Comparison of ENCODE assay signal across 8 mouse cellular contexts in genomic region chr10:81433541-81434289, GRCm38 (mm10). TPM values are rescaled to one million over a fixed set of nuclear protein-coding genes. Genes with fewer than 3 reads are reported as not detected.
A peak's percentile ranks its signal among the peaks of the same experiment; 100 is the strongest.
DNase-seq lines count a peak whose midpoint lies in the region; ATAC-seq and TF ChIP-seq lines count a peak whose summit lies in the region.

No protein-coding gene starts in this region.

- WGBS in kidney, embryonic 16.5 days = 72% methylated on average over 26 of the region's 26 CpGs
- WGBS in kidney, adult 2 months = 64% methylated on average over 26 of the region's 26 CpGs
- WGBS in lung, embryonic 16.5 days = 69% methylated on average over 26 of the region's 26 CpGs

- TF ChIP-seq CTCF in kidney, adult 2 months (conservative IDR thresholded peaks at IDR 0.05; ENCODE audit: insufficient read depth, insufficient read length, low read depth, low read length) = peak; percentile 36; the same call in 1 of the 2 replicates

- no peak for ATAC-seq in kidney, embryonic 16.5 days (ENCODE audit: low FRiP score, low TSS enrichment)
- no peak for ATAC-seq in lung, embryonic 16.5 days (ENCODE audit: low read depth)

- H3K9ac ChIP-seq in kidney, embryonic 16.5 days (replicated peaks; ENCODE audit: low read length) = no peak overlapping the region
- H3K9ac ChIP-seq in lung, embryonic 16.5 days (ENCODE audit: low read length) = 0 out of 2 replicates have a peak overlapping the region, but pooled peaks have one; percentile 25

- H3K4me3 ChIP-seq in kidney, embryonic 16.5 days (ENCODE audit: low read length) = no peak overlapping the region
- H3K4me3 ChIP-seq in kidney, adult 2 months (ENCODE audit: insufficient read depth, low read depth, low read length) = no peak overlapping the region
- no peak overlapping the region for H3K4me3 ChIP-seq in lung, embryonic 16.5 days (ENCODE audit: low read length)

- no peaks in the 10 kb centered on the region for H3K36me3 ChIP-seq in kidney, embryonic 16.5 days (ENCODE audit: insufficient read depth, low read length)
- H3K36me3 ChIP-seq in kidney, adult 2 months (ENCODE audit: control insufficient read depth, insufficient read depth, low read length) = no peaks in the 10 kb centered on the region
- H3K36me3 ChIP-seq in lung, embryonic 16.5 days (ENCODE audit: control insufficient read depth, insufficient read depth, low read length) = no peaks in the 10 kb centered on the region

- DNase-seq in kidney, adult 11 months = peak; percentile 57
- peak; percentile 39 for DNase-seq in adrenal gland, postnatal 14 days
- peak; percentile 49 for DNase-seq in gastrocnemius, postnatal 10 days
- peak; percentile 44 for DNase-seq in kidney, adult 2 months
- peak; percentile 37 for DNase-seq in ovary, postnatal 36 days (ENCODE audit: low spot score)
- DNase-seq in c-Kit-positive CD71-positive TER-119-positive erythroid progenitor cells, embryonic 14.5 days (ENCODE audit: low spot score) = no peak

- no peak overlapping the region for H3K4me2 ChIP-seq in kidney, embryonic 16.5 days (replicated peaks; ENCODE audit: low read depth, low read length)
- no peak overlapping the region for H3K4me2 ChIP-seq in lung, embryonic 16.5 days (ENCODE audit: low read depth, low read length)

- H3K27me3 ChIP-seq in kidney, embryonic 16.5 days (ENCODE audit: insufficient read depth, low read length) = no peaks in the 10 kb centered on the region
- H3K27me3 ChIP-seq in kidney, adult 2 months (replicated peaks; ENCODE audit: control insufficient read depth, insufficient read depth, low read length) = no peaks in the 10 kb centered on the region
- H3K27me3 ChIP-seq in lung, embryonic 16.5 days (ENCODE audit: control insufficient read depth, insufficient read depth, low read depth, low read length) = no peaks in the 10 kb centered on the region

- H3K9me3 ChIP-seq in kidney, embryonic 16.5 days (ENCODE audit: low read length) = no peaks in the 10 kb centered on the region
- no peaks in the 10 kb centered on the region for H3K9me3 ChIP-seq in lung, embryonic 16.5 days (ENCODE audit: control insufficient read depth, low read length)

- peaks cover 32% of the 10 kb centered on the region for H3K4me1 ChIP-seq in kidney, embryonic 16.5 days (ENCODE audit: insufficient read depth, low read length)
- H3K4me1 ChIP-seq in kidney, adult 2 months (ENCODE audit: control insufficient read depth, insufficient read depth, low read length) = peaks cover 39% of the 10 kb centered on the region
- H3K4me1 ChIP-seq in lung, embryonic 16.5 days (replicated peaks; ENCODE audit: control insufficient read depth, insufficient read depth, low read length) = peaks cover 32% of the 10 kb centered on the region

- no peak overlapping the region for H3K27ac ChIP-seq in kidney, embryonic 16.5 days (ENCODE audit: low read length)
- H3K27ac ChIP-seq in kidney, adult 2 months (ENCODE audit: insufficient read depth, low read depth, low read length) = peak overlapping the region; percentile 66
- H3K27ac ChIP-seq in lung, embryonic 16.5 days (ENCODE audit: low read length) = peak overlapping the region; percentile 48

- TF ChIP-seq POLR2A in kidney, adult 2 months (IDR thresholded peaks at IDR 0.05; ENCODE audit: low read depth, low read length) = no peak

RNA-seq across cellular contexts. Expression of gene Nfic, which starts 21.7 kb away (rescaled TPM):
- polyA plus RNA-seq in kidney, embryonic 16.5 days (2015; fragmentation: Nextera tagmentation; extraction: Ambion mirVana) = 87.8 and 92.0 TPM in 2 replicates
- total RNA-seq in adrenal gland, postnatal 14 days (2021) = 90.1 and 104 TPM in 2 replicates
- 100 to 1,000 TPM; 329 to 332 TPM for total RNA-seq in gastrocnemius, postnatal 10 days (2021)
- 64.7 and 82.5 TPM in 2 replicates for polyA plus RNA-seq in kidney, adult 2 months (2012; rRNA removed)
- 92.5 and 106 TPM in 2 replicates for polyA plus RNA-seq in lung, embryonic 16.5 days (2015; fragmentation: Nextera tagmentation; extraction: Ambion mirVana)

RNA-seq across cellular contexts. Expression of gene Smim24, which starts 40.9 kb away (rescaled TPM):
- 42.7 and 44.1 TPM in 2 replicates for polyA plus RNA-seq in kidney, embryonic 16.5 days (2015; fragmentation: Nextera tagmentation; extraction: Ambion mirVana)
- total RNA-seq in adrenal gland, postnatal 14 days (2021) = 0.94 and 1.9 TPM in 2 replicates
- total RNA-seq in gastrocnemius, postnatal 10 days (2021) = under 1 TPM in 1 of 2 experiments, not detected in 1; 0.65 TPM
- 693 and 694 TPM in 2 replicates for polyA plus RNA-seq in kidney, adult 2 months (2012; rRNA removed)
- polyA plus RNA-seq in lung, embryonic 16.5 days (2015; fragmentation: Nextera tagmentation; extraction: Ambion mirVana) = 7.9 and 9.0 TPM in 2 replicates

RNA-seq across cellular contexts. Expression of gene Gm48552, which starts 44.9 kb away (rescaled TPM):
- polyA plus RNA-seq in kidney, embryonic 16.5 days (2015; fragmentation: Nextera tagmentation; extraction: Ambion mirVana) = 1.4 and 1.6 TPM in 2 replicates
- total RNA-seq in adrenal gland, postnatal 14 days (2021) = 0.64 and 2.1 TPM in 2 replicates
- 1 to 10 TPM in 1 of 2 experiments, under 1 TPM in 1; 0.33 to 2.0 TPM for total RNA-seq in gastrocnemius, postnatal 10 days (2021)
- polyA plus RNA-seq in kidney, adult 2 months (2012; rRNA removed) = 1.0 and 2.8 TPM in 2 replicates
- 1.2 and 1.7 TPM in 2 replicates for polyA plus RNA-seq in lung, embryonic 16.5 days (2015; fragmentation: Nextera tagmentation; extraction: Ambion mirVana)

RNA-seq across cellular contexts. Expression of gene Celf5, which starts 48.8 kb away (rescaled TPM):
- polyA plus RNA-seq in kidney, embryonic 16.5 days (2015; fragmentation: Nextera tagmentation; extraction: Ambion mirVana) = 0.29 and 0.67 TPM in 2 replicates
- 0.48 and 0.98 TPM in 2 replicates for total RNA-seq in adrenal gland, postnatal 14 days (2021)
- under 1 TPM; 0.38 to 0.99 TPM for total RNA-seq in gastrocnemius, postnatal 10 days (2021)
- polyA plus RNA-seq in kidney, adult 2 months (2012; rRNA removed) = 0.18 and 0.27 TPM in 2 replicates
- polyA plus RNA-seq in lung, embryonic 16.5 days (2015; fragmentation: Nextera tagmentation; extraction: Ambion mirVana) = 0.40 and 0.67 TPM in 2 replicates

RNA-seq across cellular contexts. Expression of gene Gm48551, which starts 49.4 kb away (rescaled TPM):
- polyA plus RNA-seq in kidney, embryonic 16.5 days (2015; fragmentation: Nextera tagmentation; extraction: Ambion mirVana) = 5.0 and 5.2 TPM in 2 replicates
- total RNA-seq in adrenal gland, postnatal 14 days (2021) = 0.48 and 1.6 TPM in 2 replicates
- total RNA-seq in gastrocnemius, postnatal 10 days (2021) = under 1 TPM; 0.40 to 0.45 TPM
- polyA plus RNA-seq in kidney, adult 2 months (2012; rRNA removed) = 2.1 and 2.3 TPM in 2 replicates
- 3.0 and 3.1 TPM in 2 replicates for polyA plus RNA-seq in lung, embryonic 16.5 days (2015; fragmentation: Nextera tagmentation; extraction: Ambion mirVana)

Comparison
In these comparisons a context has a peak if more than half of its experiments do, and no peak if none do; other contexts are left out.
1. RNA of gene Smim24, which starts 40.9 kb away (polyA plus RNA-seq): 693 to 694 TPM in kidney, adult 2 months; 42.7 to 44.1 TPM in kidney, embryonic 16.5 days and 7.9 to 9.0 TPM in lung, embryonic 16.5 days; every median in the first group is over 10 times any median in the second.